Mouse (Mus musculus) stomach, postnatal 0 days (tissue): ENCODE measurements at regions not wholly inside any gene's neighbourhood (a gene's known extent, or its start where the extent isn't known, plus 50 kb on each side); places are given as distances from the start of the nearest gene placed in this dataset.
A peak's percentile ranks its signal among the peaks of the same experiment; 100 is the strongest.

Experiments used
- CTCF ChIP-seq: IDR thresholded peaks from 2 replicates; pipeline ENCODE4 v1.5.1; 2016; ENCODE audit warnings: antibody characterized with exemption, low read depth, mild to moderate bottlenecking, moderate library complexity
- EP300 ChIP-seq: optimal IDR thresholded peaks from 2 replicates; pipeline ENCODE3; 2016; ENCODE audit warnings: antibody characterized with exemption

DNA sequence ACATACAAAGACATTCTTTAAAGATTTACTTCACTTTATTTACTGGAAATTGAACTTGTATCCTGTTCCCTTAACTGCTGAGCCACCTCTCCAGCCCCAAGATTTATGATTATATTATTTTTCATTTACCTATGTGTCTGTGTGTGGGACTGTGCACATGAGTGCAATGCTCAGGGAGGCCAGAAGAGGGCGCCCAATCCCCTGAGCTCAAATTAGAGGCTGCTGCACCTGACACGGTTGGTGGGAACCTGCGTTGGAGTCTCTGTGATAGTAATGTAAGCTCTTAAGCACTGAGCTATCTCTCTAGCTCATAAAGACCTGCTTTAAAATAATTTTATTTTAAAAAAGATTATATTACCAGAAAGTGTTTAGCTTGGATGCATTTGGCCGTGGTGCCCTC, 315.3 kb downstream of the Etnk1 start:
- TF ChIP-seq CTCF (peak; percentile 48), EP300 (no peak)
